Mouse (Mus musculus) midbrain, embryonic 14.5 days (tissue): ENCODE results near the gene Gm5168. TPM values are rescaled to one million over a fixed set of nuclear protein-coding genes. Genes with fewer than 3 reads are reported as not detected.
"Not testable (repeated sequence)": the region's sequence is repeated elsewhere in the genome, so short reads cannot be mapped to it uniquely, and the experiment has no call there.

Source experiments
- ATAC-seq: fragments of 200-750 bp; cut with Nextera tagmentation; 2 replicates; pipeline ENCODE4 v1.8.0; 2017; ENCODE audit warnings: moderate number of reproducible peaks, moderate library complexity; ENCODE audit not compliant: low FRiP score, low TSS enrichment
- DNase-seq: peaks from one replicate; pipeline ENCODE4 v3.0.0-alpha.2; 2015
- H3K27ac ChIP-seq: fragments of 300-500 bp; sonication (generic); replicated peaks from 2 replicates; pipeline ENCODE4 v1.5.1; 2014; ENCODE audit warnings: mild to moderate bottlenecking, low read depth, low read length, moderate library complexity
- H3K27me3 ChIP-seq: fragments of 300-500 bp; sonication (generic); 2 replicates; pipeline ENCODE4 v1.6.1; 2014; ENCODE audit warnings: low read length, control low read depth, mixed read lengths; ENCODE audit not compliant: control insufficient read depth, insufficient read depth
- H3K36me3 ChIP-seq: fragments of 300-500 bp; sonication (generic); 2 replicates; pipeline ENCODE4 v1.6.1; 2014; ENCODE audit warnings: low read length, control low read depth; ENCODE audit not compliant: control insufficient read depth, insufficient read depth
- H3K4me1 ChIP-seq: fragments of 300-500 bp; sonication (generic); 2 replicates; pipeline ENCODE4 v1.6.1; 2014; ENCODE audit warnings: mild to moderate bottlenecking, antibody characterized with exemption, low read length, control low read depth; ENCODE audit not compliant: control insufficient read depth, insufficient read depth
- H3K4me2 ChIP-seq: fragments of 300-500 bp; sonication (generic); 2 replicates; pipeline ENCODE4 v1.6.1; 2014; ENCODE audit warnings: mild to moderate bottlenecking, low read length, moderate library complexity
- H3K4me3 ChIP-seq: fragments of 300-500 bp; sonication (generic); replicated peaks from 2 replicates; pipeline ENCODE4 v1.5.1; 2014; ENCODE audit warnings: low read depth, low read length
- H3K9ac ChIP-seq: fragments of 300-500 bp; sonication (generic); replicated peaks from 2 replicates; pipeline ENCODE4 v1.6.1; 2014; ENCODE audit warnings: mild to moderate bottlenecking, low read length, moderate library complexity
- H3K9me3 ChIP-seq: fragments of 300-500 bp; sonication (generic); 2 replicates; pipeline ENCODE4 v1.6.1; 2016; ENCODE audit warnings: low read length, control low read depth, mixed read lengths; ENCODE audit not compliant: control insufficient read depth
- whole genome bisulfite sequencing: fragments of 180-500 bp; shearing (Covaris S2); extraction: QIAGEN DNeasy Blood & Tissue Kit; methylation state at CpG from one replicate; pipeline ENCODE4 v1.1.7; 2014; 5-methylcytosine and 5-hydroxymethylcytosine counted together
- polyA plus RNA-seq: library from polyadenylated mRNA; unstranded; fragments of >200 nt; fragmentation: Nextera tagmentation; extraction: Ambion mirVana; gene quantifications from 2 replicates; pipeline ENCODE4 v1.2.1, GENCODE M21; 2014

The Gm5168 gene
- polyA plus RNA-seq = not detected in 2 replicates

GRCm38 (mm10) chrX:26050941-26051340 is at the start of gene Gm5168:
Gm5168 (minus strand) TSS chrX:26051041.
- not testable (repeated sequence) for H3K4me3 ChIP-seq, ATAC-seq, H3K4me1 ChIP-seq, H3K27me3 ChIP-seq, H3K9ac ChIP-seq, DNase-seq, H3K36me3 ChIP-seq, H3K4me2 ChIP-seq, H3K9me3 ChIP-seq, H3K27ac ChIP-seq
- no CpG with 5 or more reads among the region's 3 CpGs for WGBS

Other genes starting within 250 kb of the Gm5168 start
- gene Gm2012, start 180.3 kb upstream of the Gm5168 start, polyA plus RNA-seq = not detected in 2 replicates